Mouse (Mus musculus): ENCODE measurements around the gene Cald1.

Gene Cald1

DNA sequence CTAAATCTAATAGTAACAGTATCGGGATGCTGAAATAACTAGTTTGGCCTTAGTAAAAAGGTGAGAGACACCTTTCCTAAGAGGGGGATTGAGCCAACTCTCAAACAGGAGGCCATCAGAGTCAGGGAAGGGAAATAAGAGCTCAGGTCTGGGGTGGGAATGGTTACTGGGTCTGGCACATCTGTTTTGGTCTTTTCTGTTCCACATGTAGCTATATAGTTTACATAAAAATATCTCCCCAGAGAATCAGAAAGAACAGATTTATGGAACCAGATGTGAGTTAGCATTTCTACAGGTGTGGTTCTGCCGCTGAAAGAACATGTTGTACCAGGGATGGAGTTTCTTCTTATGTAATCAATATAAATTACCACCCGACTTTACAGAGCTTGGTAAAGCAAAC is 17.1 kb downstream of the Cald1 start:
- no peak for DNase-seq

DNA sequence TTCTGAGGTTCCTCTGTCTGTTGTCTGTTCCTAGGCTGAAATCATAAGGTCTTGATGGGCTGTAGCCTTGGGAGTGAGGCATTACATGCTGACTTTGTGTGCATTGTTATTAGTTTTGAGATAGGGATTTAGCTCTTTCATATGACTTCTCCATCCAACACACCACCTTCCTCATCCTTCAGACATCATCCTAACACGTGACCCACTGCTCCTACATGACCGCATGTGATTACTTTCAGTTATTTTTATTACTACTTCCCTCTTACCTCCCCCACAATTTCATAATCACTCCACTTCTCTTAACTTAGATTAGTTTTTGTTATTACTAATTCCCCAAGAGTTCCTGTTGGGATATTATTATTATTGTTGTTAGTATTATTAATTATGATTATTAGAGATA is 21.2 kb downstream of the Cald1 start:
- DNase-seq, result no peak

DNA sequence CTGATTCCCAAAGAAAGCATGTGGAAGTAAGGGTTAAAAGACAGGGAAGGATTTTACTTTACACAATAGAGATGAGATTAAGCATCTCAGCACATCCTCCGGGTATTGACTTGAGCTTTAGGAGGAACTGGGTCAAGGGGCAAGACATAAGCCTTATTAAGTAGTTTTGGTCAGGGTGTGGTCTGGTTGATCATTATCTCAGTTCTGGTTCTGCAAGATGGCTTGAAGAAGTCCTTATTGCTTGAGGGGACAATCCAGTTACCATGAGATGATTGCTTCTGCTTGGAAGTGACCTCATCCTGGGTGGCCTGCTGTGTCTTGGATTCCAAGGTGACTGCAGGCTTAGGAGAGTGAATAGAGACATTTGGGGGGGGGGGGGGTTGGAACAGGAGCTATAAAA is 21.9 kb downstream of the Cald1 start:
- DNase-seq, result no peak

- DNase-seq, result peak in 1 of 2 experiments; percentile 20
These were observed 24.6 kb downstream of the Cald1 start for GRCm38 (mm10) chr6:34622865-34623264.

DNA sequence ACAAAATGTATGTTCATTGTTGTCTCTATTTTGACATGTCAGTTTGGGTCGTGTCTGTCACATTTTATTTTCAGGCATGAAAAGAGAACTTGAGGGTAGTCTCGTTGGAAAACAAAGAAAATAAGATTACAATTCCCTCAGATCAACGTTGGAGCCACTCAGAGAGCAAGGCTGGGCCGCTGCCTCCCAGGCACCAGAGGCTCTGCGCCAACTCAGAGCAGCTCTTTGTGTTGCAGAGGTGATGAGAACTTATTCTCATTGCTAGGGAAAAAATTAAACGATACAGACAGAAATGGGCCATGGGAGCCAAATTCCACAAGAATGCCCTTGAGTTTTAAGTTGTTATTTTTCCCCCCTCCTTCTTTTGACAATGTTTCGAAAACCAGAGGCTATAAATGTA is 25.0 kb downstream of the Cald1 start:
- no peak for DNase-seq

DNA sequence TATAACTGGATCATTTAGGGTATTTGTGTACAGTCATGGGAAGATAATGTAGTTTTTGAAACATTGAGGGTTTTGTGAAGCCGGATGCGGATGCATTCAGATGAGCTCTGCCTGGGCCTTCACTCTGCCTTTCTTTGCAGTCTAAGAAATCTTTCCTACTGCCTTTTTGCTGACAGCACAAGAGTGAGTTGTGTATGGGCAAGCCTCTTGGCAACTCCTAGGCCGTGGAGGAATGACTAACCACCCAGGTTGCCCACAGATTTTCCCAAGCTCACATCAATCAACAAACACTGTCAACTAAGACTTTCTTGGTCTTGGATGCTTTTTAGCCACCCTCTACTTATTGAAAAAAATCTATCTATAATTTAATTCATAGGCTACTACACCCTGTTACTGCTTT is 26.2 kb downstream of the Cald1 start:
- DNase-seq, result no peak

DNA sequence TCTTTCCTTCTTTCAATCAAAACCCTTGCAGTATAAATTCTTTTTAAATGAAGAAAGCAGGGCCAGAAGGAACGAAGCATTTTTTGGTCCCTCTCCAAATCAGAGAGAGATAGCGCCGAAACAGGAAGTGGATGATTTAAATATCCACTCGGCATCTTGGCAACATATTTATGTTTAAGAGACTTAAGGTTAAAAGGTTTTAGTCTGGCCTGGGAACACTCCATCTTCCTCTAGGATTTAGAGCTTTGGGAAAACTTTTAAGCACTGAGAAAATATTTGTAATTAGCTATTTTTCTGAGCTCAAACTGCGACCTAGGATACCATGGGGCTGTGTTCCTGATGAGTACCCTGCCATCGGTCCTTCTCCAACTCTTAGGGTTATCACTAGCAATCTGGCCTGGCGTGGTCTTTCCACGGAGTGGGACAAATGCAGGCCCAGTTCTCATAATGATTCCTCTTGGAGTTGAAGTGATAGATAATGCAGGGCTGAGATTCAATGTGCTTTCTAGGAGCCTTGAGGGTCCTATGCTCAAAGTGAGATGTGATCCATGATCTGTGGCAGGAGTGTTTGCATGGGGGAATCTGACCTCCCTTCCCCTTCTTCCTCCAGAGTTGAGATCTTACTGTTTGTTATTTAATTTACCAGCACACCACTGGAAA is 28.4 kb downstream of the Cald1 start:
- DNase-seq, result peak; percentile 21 to 42

DNA sequence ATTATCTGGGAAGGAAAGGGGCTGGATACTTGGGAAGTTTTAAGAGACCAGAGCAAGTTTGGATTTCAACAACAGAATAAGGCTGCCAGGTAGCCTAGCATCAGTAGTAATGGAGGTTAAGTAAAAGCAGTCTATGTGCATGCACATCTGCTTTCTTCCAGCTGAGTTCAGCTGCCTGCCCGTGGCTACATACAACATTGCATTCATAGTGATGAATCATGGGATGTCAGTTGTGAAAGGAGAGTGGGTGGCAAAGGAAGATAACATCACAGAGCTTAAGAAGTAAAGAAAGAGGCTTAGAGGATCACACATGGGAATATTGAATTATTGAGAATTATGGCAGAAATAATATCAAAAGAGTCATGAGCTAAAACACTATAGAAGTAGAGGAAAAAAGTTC is 29.8 kb downstream of the Cald1 start:
- no peak for DNase-seq

DNA sequence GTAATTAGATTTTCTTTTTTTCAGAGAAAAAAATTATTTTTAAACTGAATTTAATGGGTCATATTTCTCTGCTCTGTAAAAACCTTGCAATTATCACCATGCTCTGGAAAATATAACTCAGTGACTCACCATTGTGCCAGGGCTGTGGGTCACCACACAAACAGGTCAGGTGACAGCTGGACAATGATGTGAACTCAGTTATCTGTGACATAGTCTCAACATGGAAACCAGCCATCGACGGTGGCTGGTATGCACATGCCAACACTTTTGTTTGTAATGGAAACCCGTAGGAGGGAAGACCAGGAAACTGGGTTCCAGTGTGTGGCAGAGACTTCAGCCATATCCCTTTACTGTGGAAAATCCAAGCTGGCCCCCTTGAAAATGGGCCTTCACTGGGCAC is 35.5 kb downstream of the Cald1 start:
- DNase-seq, result no peak

- no peak for DNase-seq
These were observed 39.5 kb downstream of the Cald1 start for GRCm38 (mm10) chr6:34637588-34638438.

- peak; percentile 77 to 80 for DNase-seq
These were observed 40.4 kb downstream of the Cald1 start for GRCm38 (mm10) chr6:34638667-34639066.

DNA sequence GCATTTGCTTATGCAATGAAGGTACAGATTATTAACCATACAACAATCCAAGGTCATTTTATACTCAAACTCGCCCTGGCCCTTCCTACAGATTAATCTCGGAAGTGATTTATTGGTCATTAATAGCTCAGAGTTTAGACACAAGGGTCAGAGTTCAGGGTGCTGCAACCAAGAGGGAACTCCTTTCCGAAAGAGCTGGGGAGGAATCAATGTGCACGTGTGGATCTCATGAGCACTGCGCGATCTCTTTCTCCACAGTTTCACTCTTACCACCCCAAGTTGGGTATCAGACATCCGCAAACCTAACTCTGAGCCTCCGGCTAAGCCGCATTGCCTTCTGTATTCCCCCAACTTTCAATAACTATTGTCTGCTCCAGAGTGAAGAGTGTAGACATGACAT is 41.9 kb downstream of the Cald1 start:
- DNase-seq, result no peak

GRCm38 (mm10) chr6:34641081-34641480 is 42.8 kb downstream of the Cald1 start:
- DNase-seq, result no peak

- DNase-seq, result no peak
These were observed 43.8 kb downstream of the Cald1 start for GRCm38 (mm10) chr6:34642075-34642547.

GRCm38 (mm10) chr6:34648017-34648787 is 49.9 kb downstream of the Cald1 start:
- DNase-seq, result no peak

DNA sequence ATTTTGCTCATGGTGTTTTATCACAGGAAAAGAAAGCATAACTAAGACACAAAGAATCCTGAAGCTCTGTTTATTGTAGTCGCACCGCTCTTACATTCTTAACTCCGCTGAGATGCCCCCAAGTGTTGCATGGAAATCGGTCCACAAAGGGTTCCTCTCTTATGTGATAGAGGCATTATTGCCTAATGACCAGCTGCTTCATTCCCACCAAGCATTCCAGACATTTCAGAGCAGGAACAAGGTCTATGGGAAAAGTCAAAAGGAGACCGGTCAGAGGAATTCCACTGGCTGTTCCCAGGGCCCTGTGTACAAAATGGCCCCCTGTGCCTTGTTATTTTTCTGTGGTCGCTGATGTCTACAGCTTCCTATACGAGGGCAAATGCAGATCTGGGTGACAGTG is 53.0 kb downstream of the Cald1 start:
- DNase-seq, result no peak

DNA sequence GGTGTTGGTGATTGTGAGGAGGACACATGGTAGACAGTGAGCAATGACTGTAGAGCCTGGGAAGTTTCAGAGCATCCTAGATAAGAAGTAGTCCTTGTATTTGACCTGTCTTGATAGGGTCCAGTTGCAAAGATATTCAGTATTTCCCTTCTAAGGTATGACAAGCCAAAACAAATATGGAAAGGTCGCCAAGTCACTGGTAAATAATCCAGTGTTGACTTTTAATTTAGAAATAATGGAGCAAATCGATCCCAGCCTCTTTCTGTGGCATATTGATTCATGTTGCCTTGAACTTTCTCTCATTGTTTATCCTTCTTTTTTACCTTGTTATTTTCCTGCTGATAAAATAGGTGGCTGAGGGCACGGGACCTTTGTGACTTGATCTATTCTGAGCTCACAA is 57.4 kb downstream of the Cald1 start:
- DNase-seq, result no peak

DNA sequence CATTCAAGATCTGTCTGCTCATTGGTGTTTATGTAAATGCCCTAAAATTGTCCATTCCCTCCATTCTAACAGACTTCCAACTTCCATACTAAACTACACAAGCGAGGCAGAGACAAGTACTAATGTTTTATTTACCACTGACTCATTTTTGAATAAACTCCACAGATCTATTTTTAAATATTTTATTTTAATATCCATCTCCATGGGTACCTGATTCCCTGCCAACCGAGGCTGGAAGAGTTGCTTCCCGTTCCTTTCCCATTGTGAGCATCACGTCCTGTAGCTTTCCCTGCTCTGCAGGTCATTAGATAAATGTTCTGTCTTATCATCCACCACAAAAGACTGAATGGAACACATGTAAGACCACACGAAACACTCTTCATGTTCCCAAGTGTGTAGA is 60.5 kb downstream of the Cald1 start:
- DNase-seq, result peak in 1 of 2 experiments; percentile 28

GRCm38 (mm10) chr6:34660724-34661123 is 62.4 kb downstream of the Cald1 start:
- DNase-seq, result peak; percentile 48 to 57

DNA sequence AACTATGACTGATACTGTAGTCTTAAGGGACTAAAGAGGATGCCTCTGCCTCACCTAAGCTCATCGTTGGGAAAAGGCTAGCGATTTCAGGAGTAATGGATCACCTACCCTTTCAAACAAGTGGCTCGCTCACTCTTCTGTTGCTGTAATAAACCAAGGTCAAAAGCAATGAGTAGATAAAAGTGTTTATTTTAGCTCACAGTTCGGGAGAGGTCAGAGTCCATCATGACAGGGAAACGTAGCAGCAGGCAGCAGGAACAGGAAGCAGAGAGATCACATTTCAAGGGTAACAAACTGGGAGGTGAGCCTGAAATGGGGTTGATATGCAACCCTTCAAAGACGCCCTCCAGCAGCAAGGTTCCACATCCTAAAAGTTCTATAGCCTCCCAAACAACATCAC is 64.3 kb downstream of the Cald1 start:
- no peak for DNase-seq

- DNase-seq, result no peak
These were observed 66.0 kb downstream of the Cald1 start for GRCm38 (mm10) chr6:34664291-34664690.

DNA sequence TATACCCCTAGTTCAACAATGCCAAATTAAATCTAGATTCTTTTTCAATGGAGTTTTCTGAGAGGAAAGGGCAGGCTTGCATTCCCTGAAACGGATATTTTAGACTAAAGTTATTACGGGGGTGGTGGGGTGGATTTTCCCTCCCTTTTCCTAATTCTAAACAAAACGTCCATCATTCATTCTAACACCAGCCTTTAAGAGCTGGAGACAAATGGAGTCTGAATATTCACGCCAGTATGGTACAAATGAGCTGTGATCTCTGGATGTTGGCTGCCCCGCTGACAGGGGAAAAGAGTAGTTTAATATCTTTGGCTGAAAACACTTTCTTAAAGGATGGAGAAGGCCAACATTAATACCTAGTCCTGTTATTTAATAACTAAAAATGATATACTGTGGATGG is 66.4 kb downstream of the Cald1 start:
- no peak for DNase-seq

DNA sequence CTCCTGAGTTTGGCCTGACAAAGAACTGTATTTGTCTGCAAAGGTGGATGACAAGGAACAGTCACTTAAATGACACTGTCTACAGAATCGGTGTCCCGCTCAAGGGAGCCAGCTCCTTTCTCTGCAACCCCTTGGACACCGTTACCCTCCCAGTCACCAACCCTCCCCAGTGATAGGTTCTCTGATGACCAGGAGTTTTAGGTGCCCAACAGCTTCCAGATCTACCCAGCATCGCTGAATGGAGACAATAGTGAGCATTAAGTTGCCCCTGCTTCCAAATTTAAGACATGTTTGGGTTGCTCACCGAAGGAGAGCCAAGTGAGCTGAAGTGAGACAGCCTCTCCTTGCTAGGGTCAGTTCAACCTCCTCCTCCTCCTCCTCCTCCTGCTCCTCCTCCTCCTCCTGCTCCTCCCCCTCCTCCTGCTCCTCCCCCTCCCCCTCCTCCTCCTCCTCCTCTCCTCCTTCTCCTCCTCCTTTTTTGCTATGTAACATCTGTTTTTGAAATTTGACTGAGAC is 70.5 kb downstream of the Cald1 start:
- no peak for DNase-seq

All from kidney, postnatal 25 days (tissue).